Mouse (Mus musculus) cerebellum, adult 11 months (tissue): ENCODE data around the gene Plce1.
A peak's percentile ranks its signal among the peaks of the same experiment; 100 is the strongest.

ENCODE experiments used
- DNase-seq: peaks from one replicate; pipeline ENCODE4 v3.0.0; 2022

Plce1 gene

GRCm38 (mm10) chr19:38745810-38746491 is 265.0 kb downstream of the Plce1 start:
- no peak for DNase-seq

GRCm38 (mm10) chr19:38746492-38747014 is 265.6 kb downstream of the Plce1 start:
- DNase-seq = no peak

- DNase-seq = no peak
Measured at GRCm38 (mm10) chr19:38750192-38750591, 269.3 kb downstream of the Plce1 start.

GRCm38 (mm10) chr19:38757161-38757560 is 276.3 kb downstream of the Plce1 start:
- DNase-seq = no peak

- no peak for DNase-seq
Measured at GRCm38 (mm10) chr19:38758056-38758455, 277.1 kb downstream of the Plce1 start.

- DNase-seq = no peak
Measured at GRCm38 (mm10) chr19:38758685-38759472, 278.0 kb downstream of the Plce1 start.

GRCm38 (mm10) chr19:38760441-38760840 is 279.5 kb downstream of the Plce1 start:
- no peak for DNase-seq

GRCm38 (mm10) chr19:38766306-38766705 is 285.4 kb downstream of the Plce1 start:
- DNase-seq = no peak

- DNase-seq = no peak
Measured at GRCm38 (mm10) chr19:38775548-38775947, 294.6 kb downstream of the Plce1 start.

- DNase-seq = no peak
Measured at GRCm38 (mm10) chr19:38778805-38779204, 297.9 kb downstream of the Plce1 start.

GRCm38 (mm10) chr19:38783542-38783941 is 302.6 kb downstream of the Plce1 start:
- DNase-seq = no peak

GRCm38 (mm10) chr19:38787756-38788155 is 306.8 kb downstream of the Plce1 start:
- DNase-seq = no peak

- no peak for DNase-seq
Measured at GRCm38 (mm10) chr19:38793563-38794045, 312.7 kb downstream of the Plce1 start.

- no peak for DNase-seq
Measured at GRCm38 (mm10) chr19:38796546-38796945, 315.6 kb downstream of the Plce1 start.

GRCm38 (mm10) chr19:38798291-38798690 is 317.4 kb downstream of the Plce1 start:
- no peak for DNase-seq

GRCm38 (mm10) chr19:38798801-38799200 is 317.9 kb downstream of the Plce1 start:
- DNase-seq = no peak

GRCm38 (mm10) chr19:38818191-38818590 is 337.3 kb downstream of the Plce1 start:
- no peak for DNase-seq

GRCm38 (mm10) chr19:38818766-38819426 is 338.0 kb downstream of the Plce1 start, which contains the start of gene Noc3l:
Gene Noc3l, minus strand, starts transcription at chr19:38819237.
- DNase-seq = peak; percentile 89

- no peak for DNase-seq
Measured at GRCm38 (mm10) chr19:38819427-38819802, 338.5 kb downstream of the Plce1 start.

GRCm38 (mm10) chr19:38820186-38820804 is 339.4 kb downstream of the Plce1 start:
- no peak for DNase-seq

- DNase-seq = no peak
Measured at GRCm38 (mm10) chr19:38833224-38833623, 352.3 kb downstream of the Plce1 start.
